19 mouse cellular contexts compared by ENCODE assay signal in genomic region chr15:100754041-100754440, GRCm38 (mm10). TPM values are rescaled to one million over a fixed set of nuclear protein-coding genes. Genes with fewer than 3 reads are reported as not detected.
DNase-seq lines count a peak whose midpoint lies in the region; ATAC-seq and TF ChIP-seq lines count a peak whose summit lies in the region.
"Had no signal": no experiment of that assay in that cellular context is flagged by ENCODE, and none has a peak within 500 bp of the region (broad histone marks: within the 10 kb centered on the region; RNA-seq: fewer than 3 reads in every experiment).

No protein-coding gene starts in this region.

- no peaks in the 10 kb centered on the region for H3K36me3 ChIP-seq in intestine, embryonic 14.5 days (ENCODE audit: control insufficient read depth, insufficient read depth, low read length)
- no peaks in the 10 kb centered on the region for H3K36me3 ChIP-seq in intestine, postnatal 0 days (ENCODE audit: control insufficient read depth, insufficient read depth)
- H3K36me3 ChIP-seq in ES-Bruce4 (ENCODE audit: control insufficient read depth, insufficient read depth, low read length, poor library complexity, severe bottlenecking): no peaks in the 10 kb centered on the region
- H3K36me3 ChIP-seq: forebrain, embryonic 15.5 days; hindbrain, embryonic 12.5 days; limb, embryonic 10.5 days; neural tube, embryonic 15.5 days had no signal

- no peak overlapping the region for H3K9ac ChIP-seq in intestine, embryonic 14.5 days (ENCODE audit: low read length)
- H3K9ac ChIP-seq in intestine, postnatal 0 days (ENCODE audit: low read depth, low read length): no peak overlapping the region; the same call in 1 of the 2 replicates
- no peak overlapping the region for H3K9ac ChIP-seq in ES-Bruce4 (ENCODE audit: low read depth, poor library complexity, severe bottlenecking)
- H3K9ac ChIP-seq: hindbrain, embryonic 12.5 days; liver, embryonic 14.5 days; neural tube, embryonic 15.5 days had no signal

- no peak for TF ChIP-seq EP300 in ES-Bruce4 (IDR thresholded peaks at IDR 0.05; ENCODE audit: insufficient read depth, low read depth, low read length)

- H3K27ac ChIP-seq in intestine, embryonic 14.5 days (ENCODE audit: low read depth): no peak overlapping the region
- no peak overlapping the region for H3K27ac ChIP-seq in intestine, postnatal 0 days (ENCODE audit: low read depth, low read length)
- peak overlapping the region; percentile 28 for H3K27ac ChIP-seq in ES-Bruce4 (ENCODE audit: insufficient read depth, low read length)
- H3K27ac ChIP-seq: hindbrain, embryonic 12.5 days; kidney, postnatal 0 days; limb, embryonic 10.5 days; liver, embryonic 14.5 days; neural tube, embryonic 15.5 days had no signal

- no peak for TF ChIP-seq CTCF in intestine, postnatal 0 days (IDR thresholded peaks at IDR 0.05; ENCODE audit: low read depth)
- no peak for TF ChIP-seq CTCF in ES-Bruce4 (IDR thresholded peaks at IDR 0.05; ENCODE audit: low read depth, low read length)

- no peak overlapping the region for H3K4me3 ChIP-seq in intestine, embryonic 14.5 days (ENCODE audit: low read depth, low read length)
- H3K4me3 ChIP-seq in intestine, postnatal 0 days (ENCODE audit: low read depth, low read length): no peak overlapping the region
- H3K4me3 ChIP-seq in ES-Bruce4 (ENCODE audit: low read depth, low read length): no peak overlapping the region
- H3K4me3 ChIP-seq: erythroblast, embryonic 14.5 days; hindbrain, embryonic 12.5 days; limb, embryonic 10.5 days; neural tube, embryonic 15.5 days had no signal

- H3K4me1 ChIP-seq in intestine, embryonic 14.5 days (replicated peaks; ENCODE audit: control insufficient read depth, insufficient read depth, low read length): no peaks in the 10 kb centered on the region
- H3K4me1 ChIP-seq in intestine, postnatal 0 days (replicated peaks; ENCODE audit: control insufficient read depth, insufficient read depth, low read length): no peaks in the 10 kb centered on the region
- H3K4me1 ChIP-seq in ES-Bruce4 (ENCODE audit: control insufficient read depth, insufficient read depth, low read length): peaks cover 8% of the 10 kb centered on the region

- no peak for ATAC-seq in intestine, embryonic 14.5 days (replicated peaks; ENCODE audit: low FRiP score, low TSS enrichment, low read depth)
- no peak for ATAC-seq in intestine, postnatal 0 days
- no peak for ATAC-seq in cerebellum, adult (ENCODE audit: insufficient number of reproducible peaks, low FRiP score, low TSS enrichment)
- ATAC-seq: forebrain, embryonic 15.5 days had no signal

- TF ChIP-seq POLR2A in ES-Bruce4 (IDR thresholded peaks at IDR 0.05; ENCODE audit: insufficient read depth, low read length): peak; percentile 56

- DNase-seq in intestine, embryonic 14.5 days (ENCODE audit: low spot score): peak; percentile 46
- DNase-seq in 3134 (ENCODE audit: extremely low read depth, insufficient read length, low spot score) (peak; percentile 45), ZHBTc4 (ENCODE audit: low read depth, low spot score) (peak; percentile 92)
- no peak for DNase-seq in heart, adult 9 months (ENCODE audit: low spot score in 2 of 2)
- no peak for DNase-seq in left cerebral cortex, adult 9 months (ENCODE audit: low spot score in 2 of 2)
- DNase-seq: adrenal gland, adult 8-10 months; cerebellum, adult 8-10 months; kidney, adult 11 months; layer of hippocampus, postnatal 36 days had no signal

- H3K9me3 ChIP-seq in intestine, embryonic 14.5 days (ENCODE audit: control insufficient read depth, low read length): no peaks in the 10 kb centered on the region
- H3K9me3 ChIP-seq in intestine, postnatal 0 days (ENCODE audit: control insufficient read depth): no peaks in the 10 kb centered on the region
- no peaks in the 10 kb centered on the region for H3K9me3 ChIP-seq in ES-Bruce4 (replicated peaks; ENCODE audit: control insufficient read depth, insufficient read depth, low read length, poor library complexity, severe bottlenecking)
- H3K9me3 ChIP-seq: forebrain, embryonic 15.5 days; hindbrain, embryonic 12.5 days; limb, embryonic 10.5 days; neural tube, embryonic 15.5 days had no signal

- H3K27me3 ChIP-seq in intestine, embryonic 14.5 days (replicated peaks; ENCODE audit: control insufficient read depth, insufficient read depth, low read length): no peaks in the 10 kb centered on the region
- no peaks in the 10 kb centered on the region for H3K27me3 ChIP-seq in intestine, postnatal 0 days (replicated peaks; ENCODE audit: control insufficient read depth, insufficient read depth, low read length)
- H3K27me3 ChIP-seq in ES-Bruce4 (ENCODE audit: control insufficient read depth, insufficient read depth, low read length, poor library complexity, severe bottlenecking): no peaks in the 10 kb centered on the region
- H3K27me3 ChIP-seq: forebrain, embryonic 15.5 days; hindbrain, embryonic 12.5 days; neural tube, embryonic 15.5 days had no signal

- WGBS in intestine, embryonic 14.5 days: 47% methylated on average over 7 of the region's 7 CpGs
- 44% methylated on average over 7 of the region's 7 CpGs for WGBS in intestine, postnatal 0 days

- no peak overlapping the region for H3K4me2 ChIP-seq in intestine, embryonic 14.5 days (ENCODE audit: low read length)
- no peak overlapping the region for H3K4me2 ChIP-seq in intestine, postnatal 0 days (replicated peaks; ENCODE audit: low read depth)
- H3K4me2 ChIP-seq: hindbrain, embryonic 12.5 days had no signal

RNA-seq across cellular contexts. Expression of gene Slc4a8, which starts 7.5 kb away (rescaled TPM):
- polyA plus RNA-seq in intestine, embryonic 14.5 days (2014; fragmentation: Nextera tagmentation; extraction: Ambion mirVana): 5.4 and 6.4 TPM in 2 replicates
- polyA plus RNA-seq in intestine, postnatal 0 days (2015; fragmentation: Nextera tagmentation; extraction: Ambion mirVana): 1.4 and 2.8 TPM in 2 replicates
- 15.6 and 18.7 TPM in 2 replicates for polyA plus RNA-seq in ES-Bruce4 (2011; ENCODE audit: insufficient read depth, insufficient read length, low read depth, missing spikeins)

RNA-seq across cellular contexts. Expression of gene Galnt6, which starts 24.9 kb away (rescaled TPM):
- polyA plus RNA-seq in intestine, embryonic 14.5 days (2014; fragmentation: Nextera tagmentation; extraction: Ambion mirVana): 1.2 and 1.4 TPM in 2 replicates
- 65.3 and 72.5 TPM in 2 replicates for polyA plus RNA-seq in intestine, postnatal 0 days (2015; fragmentation: Nextera tagmentation; extraction: Ambion mirVana)
- polyA plus RNA-seq in ES-Bruce4 (2011; ENCODE audit: insufficient read depth, insufficient read length, low read depth, missing spikeins): 25.1 and 28.1 TPM in 2 replicates

Comparison
In these comparisons a context has a peak if more than half of its experiments do, and no peak if none do; other contexts are left out.
1. RNA of gene Galnt6, which starts 24.9 kb away (polyA plus RNA-seq): 65.3 to 72.5 TPM in intestine, postnatal 0 days and 25.1 to 28.1 TPM in ES-Bruce4; 1.2 to 1.4 TPM in intestine, embryonic 14.5 days; every median in the first group is over 10 times any median in the second.
2. DNase-seq: peak in intestine, embryonic 14.5 days (single experiment), 3134 (single experiment) and ZHBTc4 (single experiment); none in heart, adult 9 months (0 of 2) and left cerebral cortex, adult 9 months (0 of 2).